Mouse (Mus musculus) T-helper 2 cell (primary cell): Measurements from ENCODE around the gene Odf3l2.

Experiments
- in situ Hi-C: fragments of 300-600 bp; cut with MboI, MseI; formaldehyde crosslinking; loops from one replicate; pipeline ENCODE4 v1.15.1; 2025; ENCODE audit warnings: high pct_unique_total_duplicates

The Odf3l2 gene

GRCm38 (mm10) chr10:79672088-79672455 lies 26.5 kb upstream of the Odf3l2 start:
- in situ Hi-C loops, result no loop called here

- in situ Hi-C loops, result no loop called here
Observed at GRCm38 (mm10) chr10:79671396-79672087, 26.0 kb upstream of the Odf3l2 start.

- in situ Hi-C loops, result no loop called here
Observed at GRCm38 (mm10) chr10:79670071-79670888, 24.7 kb upstream of the Odf3l2 start.

GRCm38 (mm10) chr10:79669576-79670057 lies 24.1 kb upstream of the Odf3l2 start:
- in situ Hi-C loops, result no loop called here

DNA sequence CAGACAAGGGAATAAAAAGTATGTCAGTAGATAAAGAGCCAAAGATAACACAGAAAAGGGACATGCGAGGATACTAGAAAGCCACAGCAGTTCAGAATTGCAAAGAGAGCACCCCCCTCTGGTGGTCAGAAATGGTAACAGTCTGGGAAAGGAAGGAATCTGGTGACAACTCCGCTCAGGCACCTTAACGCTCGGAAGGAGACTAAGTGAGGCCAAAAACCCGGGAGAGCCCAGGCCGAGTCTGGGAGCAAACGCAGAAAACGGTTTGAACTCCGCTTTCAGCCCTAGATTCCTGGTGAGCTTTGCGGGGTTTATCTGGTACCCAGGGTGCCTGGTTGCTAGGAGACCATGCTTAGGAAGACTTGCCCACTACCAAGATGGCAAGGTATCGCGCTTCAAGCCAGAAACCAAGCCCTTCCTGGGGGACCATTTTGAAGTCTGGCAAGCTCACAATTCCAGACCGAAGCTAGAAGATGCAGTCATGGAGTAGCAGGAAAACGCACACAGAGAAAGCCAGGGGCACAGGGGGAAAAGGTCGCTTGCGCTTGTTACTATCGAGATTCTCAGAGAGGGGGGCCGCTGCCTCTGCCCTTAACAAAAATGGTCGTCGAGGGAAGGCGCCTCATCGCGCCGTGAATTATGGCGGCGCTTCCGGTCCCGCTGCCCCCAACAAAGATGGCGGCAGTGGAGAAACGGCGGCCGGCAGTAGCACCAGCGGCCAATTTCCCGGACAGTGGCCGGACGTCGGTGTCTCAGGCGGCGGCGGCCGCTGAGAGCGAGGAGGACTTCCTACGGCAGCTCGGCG lies 23.4 kb upstream of the Odf3l2 start, which contains the start of gene Tpgs1:
TSS of gene Tpgs1 (plus strand) at position 599 of the 805 bp plus-strand sequence.
- in situ Hi-C loops, result no loop called here

GRCm38 (mm10) chr10:79668076-79668475 lies 22.5 kb upstream of the Odf3l2 start:
- in situ Hi-C loops, result no loop called here

DNA sequence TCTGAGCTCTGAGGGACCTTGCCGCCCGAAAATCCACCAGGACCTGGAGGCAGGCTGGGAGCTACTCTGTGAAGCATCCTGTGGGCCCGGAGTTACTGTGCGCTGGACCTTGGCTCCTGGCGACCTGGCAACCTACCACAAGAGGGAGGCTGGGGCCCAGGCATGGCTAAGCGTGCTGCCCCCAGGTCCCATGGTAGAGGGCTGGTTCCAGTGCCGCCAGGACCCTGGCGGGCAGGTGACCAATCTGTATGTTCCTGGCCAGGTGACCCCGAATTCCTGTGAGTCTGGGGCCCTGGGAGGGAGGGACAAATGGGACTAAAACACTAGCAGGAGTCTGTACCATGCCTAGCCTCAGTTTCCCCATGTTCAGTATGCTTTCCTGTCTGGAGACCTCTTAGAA lies 21.0 kb upstream of the Odf3l2 start:
- in situ Hi-C loops, result no loop called here

GRCm38 (mm10) chr10:79665051-79665450 lies 19.5 kb upstream of the Odf3l2 start:
- in situ Hi-C loops, result no loop called here

GRCm38 (mm10) chr10:79664131-79664665 lies 18.7 kb upstream of the Odf3l2 start, which contains the start of gene Madcam1:
Gene Madcam1 (plus strand): TSS chr10:79664559.
- in situ Hi-C loops, result no loop called here

DNA sequence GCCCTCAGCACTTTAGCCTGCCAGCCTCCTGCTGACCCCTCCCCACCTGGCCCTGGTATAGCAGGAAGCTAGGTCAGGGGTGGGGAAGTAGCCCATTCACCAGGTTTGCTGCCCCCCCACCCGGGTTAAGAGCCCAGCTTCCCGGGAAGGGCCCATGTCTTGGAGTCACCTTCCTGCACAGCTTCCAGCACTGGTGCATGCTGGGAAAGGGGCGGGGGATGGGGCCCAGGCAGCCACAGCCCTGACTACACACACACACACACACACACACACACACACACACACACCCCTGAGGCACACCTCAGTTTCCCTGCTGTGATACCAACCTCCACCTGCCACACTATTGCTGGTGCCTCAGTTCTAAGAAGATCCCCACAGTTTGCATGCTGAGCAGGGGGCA lies 16.3 kb upstream of the Odf3l2 start:
- in situ Hi-C loops, result no loop called here

DNA sequence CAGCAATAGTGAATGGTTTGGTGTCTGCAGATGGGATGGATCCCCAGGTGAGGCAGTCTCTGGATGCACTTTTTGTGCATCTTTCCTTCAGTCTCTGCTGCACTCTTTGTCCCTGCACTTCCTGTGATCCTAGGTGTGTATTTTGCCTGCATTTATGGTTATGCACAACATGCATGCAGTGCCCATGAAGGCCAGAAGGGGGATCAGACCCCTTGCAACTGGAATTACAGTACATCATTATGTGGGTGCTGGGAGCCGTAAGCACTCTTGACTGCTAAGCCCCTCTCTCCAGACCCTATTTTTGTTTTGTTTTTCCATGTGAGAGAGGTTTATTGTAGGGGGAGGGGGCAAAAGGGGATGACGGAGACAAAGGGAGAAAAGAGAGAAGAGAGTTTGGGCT lies 14.8 kb upstream of the Odf3l2 start:
- in situ Hi-C loops, result no loop called here

GRCm38 (mm10) chr10:79658829-79659228 lies 13.3 kb upstream of the Odf3l2 start:
- in situ Hi-C loops, result loop anchor here (10.0 kb wide), 1 partner anchor 674 kb away; the partner anchor contains the start of gene Olfr1352

GRCm38 (mm10) chr10:79654946-79655395 lies 9.4 kb upstream of the Odf3l2 start:
- in situ Hi-C loops, result loop anchor here (10.0 kb wide), 1 partner anchor 670 kb away; the partner anchor contains the start of gene Olfr1352

GRCm38 (mm10) chr10:79652789-79653188 lies 7.3 kb upstream of the Odf3l2 start:
- in situ Hi-C loops, result loop anchor here (10.0 kb wide), 1 partner anchor 668 kb away; the partner anchor contains the start of gene Olfr1352

DNA sequence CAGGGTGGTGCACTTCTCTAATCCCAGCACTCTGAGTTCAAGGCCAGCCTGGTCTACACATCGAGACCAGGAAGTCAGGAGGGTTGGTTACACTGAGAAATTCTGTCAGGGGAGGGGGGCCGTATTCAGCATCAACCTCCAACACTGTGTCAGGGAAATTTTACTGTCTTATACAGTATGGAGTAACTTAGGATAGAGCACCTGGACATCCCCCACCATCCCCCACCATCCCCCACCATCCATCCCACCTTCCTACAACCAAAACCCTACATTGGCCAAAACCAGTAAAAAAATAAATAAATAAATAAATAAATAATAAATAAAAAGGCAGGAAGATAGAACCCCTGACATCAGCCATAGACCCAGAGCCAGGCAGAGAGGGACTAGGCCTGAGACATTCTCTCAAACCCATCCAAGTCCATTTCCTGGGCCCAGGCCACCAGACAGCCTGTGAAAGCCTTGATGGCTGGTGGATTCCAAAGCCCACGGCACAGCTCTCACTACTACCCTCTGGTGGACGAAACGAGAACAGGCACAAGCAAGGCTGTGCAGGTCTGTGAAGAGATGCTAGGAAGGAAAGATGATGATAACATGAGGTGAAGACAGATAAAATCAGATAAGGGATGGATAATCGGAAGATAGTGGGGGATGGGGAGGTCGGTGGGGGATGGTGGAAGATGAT lies 3.7 kb upstream of the Odf3l2 start:
- in situ Hi-C loops, result loop anchor here (5.0 kb wide), 1 partner anchor 57 kb away; no protein-coding TSS in a partner anchor

DNA sequence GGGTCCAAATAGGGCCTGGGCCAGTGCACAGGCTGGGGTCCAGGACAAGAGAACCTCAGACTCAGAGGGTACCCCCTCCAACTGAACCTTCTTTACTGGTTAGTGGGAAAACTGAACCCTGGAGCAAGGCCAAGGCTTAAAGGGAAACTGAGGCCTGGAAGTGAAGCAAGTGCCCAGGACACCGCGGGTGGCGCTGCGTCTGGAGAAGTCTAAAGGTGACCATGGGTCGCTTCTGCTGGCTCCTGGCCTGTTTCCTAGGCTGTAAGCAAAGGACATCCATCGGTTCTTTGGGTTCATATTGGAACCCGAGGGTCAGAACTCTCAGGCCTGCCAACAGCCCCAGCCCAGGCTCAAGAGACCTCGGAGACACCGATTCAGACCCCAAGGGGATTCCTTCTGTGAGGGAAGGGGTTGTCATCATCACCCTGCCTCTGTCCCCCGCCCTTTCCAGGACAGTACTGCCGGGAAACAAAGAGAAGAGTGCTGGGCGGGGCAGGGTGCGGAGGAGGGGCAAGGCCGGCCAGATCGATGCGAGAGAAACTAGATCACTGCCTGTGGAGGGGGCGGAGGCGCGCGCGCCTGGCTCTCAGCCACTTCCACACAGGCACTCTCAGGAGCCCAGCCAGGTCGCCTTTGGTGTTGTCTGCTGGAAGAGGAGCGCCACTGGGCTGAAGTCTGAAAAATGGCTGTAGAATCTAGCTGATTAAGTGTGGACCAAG lies 6.9 kb downstream of the Odf3l2 start:
- in situ Hi-C loops, result no loop called here

GRCm38 (mm10) chr10:79637128-79638110 lies 8.1 kb downstream of the Odf3l2 start, which contains the start of gene Shc2:
Gene Shc2 (minus strand): TSS chr10:79637918.
- in situ Hi-C loops, result no loop called here

DNA sequence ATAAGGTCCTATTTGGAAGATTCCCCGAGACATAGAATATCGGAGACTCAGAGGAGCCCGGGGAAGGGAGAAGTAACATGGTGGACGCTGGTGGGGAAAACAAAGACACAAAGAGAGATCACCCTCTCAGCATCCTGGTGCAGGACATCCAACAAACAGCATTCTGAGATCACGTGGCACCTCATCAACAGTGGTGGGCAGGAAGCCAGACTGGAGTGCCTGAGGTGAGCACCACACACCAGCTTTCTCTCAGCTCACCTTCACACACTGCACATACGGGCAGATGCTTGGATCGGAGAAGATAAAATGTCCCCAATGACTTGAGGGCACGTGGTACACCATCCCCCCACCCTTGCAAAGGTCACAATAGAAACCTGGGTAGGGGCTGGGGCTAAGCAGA lies 9.3 kb downstream of the Odf3l2 start:
- in situ Hi-C loops, result no loop called here
